Mouse (Mus musculus) kidney, embryonic 15.5 days (tissue): ENCODE measurements around the gene Golga2. TPM values are rescaled to one million over a fixed set of nuclear protein-coding genes. Genes with fewer than 3 reads are reported as not detected.

ENCODE experiments used
- ATAC-seq: fragments of 200-750 bp; cut with Nextera tagmentation; replicated peaks from 2 replicates; pipeline ENCODE4 v1.8.0; 2017; ENCODE audit warnings: moderate TSS enrichment; ENCODE audit not compliant: low FRiP score
- H3K27ac ChIP-seq: fragments of 300-500 bp; sonication (generic); 2 replicates; pipeline ENCODE4 v1.5.1; 2015; ENCODE audit warnings: mild to moderate bottlenecking, inconsistent platforms
- H3K27me3 ChIP-seq: fragments of 300-500 bp; sonication (generic); 2 replicates; pipeline ENCODE4 v1.6.1; 2015; ENCODE audit warnings: inconsistent platforms
- H3K36me3 ChIP-seq: fragments of 300-500 bp; sonication (generic); 2 replicates; pipeline ENCODE4 v1.6.1; 2015; ENCODE audit warnings: inconsistent platforms
- H3K4me1 ChIP-seq: fragments of 300-500 bp; sonication (generic); 2 replicates; pipeline ENCODE4 v1.6.1; 2015; ENCODE audit warnings: inconsistent platforms
- H3K4me2 ChIP-seq: fragments of 300-500 bp; sonication (generic); 2 replicates; pipeline ENCODE4 v1.6.1; 2015; ENCODE audit warnings: moderate library complexity, mild to moderate bottlenecking, inconsistent platforms
- H3K4me3 ChIP-seq: fragments of 300-500 bp; sonication (generic); replicated peaks from 2 replicates; pipeline ENCODE4 v1.5.1; 2015; ENCODE audit warnings: mild to moderate bottlenecking, inconsistent platforms
- H3K9ac ChIP-seq: fragments of 300-500 bp; sonication (generic); 2 replicates; pipeline ENCODE4 v1.6.1; 2015; ENCODE audit warnings: mild to moderate bottlenecking, inconsistent platforms
- H3K9me3 ChIP-seq: fragments of 300-500 bp; sonication (generic); replicated peaks from 2 replicates; pipeline ENCODE4 v1.6.1; 2016; ENCODE audit warnings: inconsistent platforms
- WGBS: fragments of 180-500 bp; shearing (Covaris S2); methylation state at CpG from one replicate; pipeline ENCODE4 v1.1.7; 2015; ENCODE audit warnings: mixed read lengths; 5-methylcytosine and 5-hydroxymethylcytosine counted together
- polyA plus RNA-seq: library from polyadenylated mRNA; unstranded; fragments of >200 nt; fragmentation: Nextera tagmentation; extraction: Ambion mirVana; gene quantifications from 2 replicates; pipeline ENCODE4 v1.2.1, GENCODE M21; 2015

Golga2 gene
- polyA plus RNA-seq, 1 experiment from 2014 or later: 27.3 TPM

DNA sequence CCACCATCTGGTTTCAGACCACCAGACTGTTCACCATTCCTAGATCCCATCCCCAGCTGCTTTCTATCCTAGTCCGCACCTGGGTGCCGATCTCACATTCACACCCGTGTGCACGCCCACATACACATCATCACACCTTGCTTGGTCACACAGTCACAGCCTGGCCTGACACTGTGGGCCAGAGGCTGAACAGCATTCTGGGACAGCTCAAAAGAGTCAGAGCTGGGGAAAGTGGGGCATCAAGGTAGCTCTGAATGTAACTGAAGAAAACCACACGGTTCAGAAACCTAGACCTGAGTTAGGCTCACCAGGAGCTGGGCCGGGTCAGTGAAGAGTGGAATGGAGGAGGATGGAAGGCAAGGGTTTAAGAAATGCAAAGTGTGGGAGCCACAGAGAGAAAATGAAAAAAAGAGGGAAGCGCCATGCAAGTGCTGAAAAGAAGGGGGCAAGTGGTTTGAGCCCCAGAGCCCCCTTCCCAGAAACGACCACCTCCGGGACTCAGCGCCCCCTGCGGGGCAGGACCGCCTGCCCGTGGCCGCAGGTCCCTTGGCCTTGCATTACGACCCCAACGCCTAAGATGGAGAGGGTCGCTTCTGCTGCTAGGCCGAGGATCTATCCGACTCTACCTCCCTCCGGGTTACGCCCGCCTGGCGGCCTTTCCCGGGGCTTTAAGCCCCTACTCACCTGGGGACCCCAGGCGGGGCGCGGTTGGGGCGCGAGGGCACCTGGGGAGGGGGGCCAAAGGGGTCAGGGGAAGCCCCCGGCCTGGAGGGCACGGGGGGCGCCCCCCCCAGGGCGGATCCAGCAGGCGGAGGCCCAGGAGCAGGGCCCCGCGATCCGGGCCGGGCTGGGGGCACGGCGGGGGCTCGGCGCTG lies 24.5 kb downstream of the Golga2 start:
- 7% methylated on average over 39 of the region's 42 CpGs for WGBS
- ATAC-seq: 0 out of 2 replicates have a peak, but pooled peaks have one; percentile 3
- peak overlapping the region; percentile 100 for H3K4me2 ChIP-seq
- no peaks in the 10 kb centered on the region for H3K9me3 ChIP-seq
- H3K27me3 ChIP-seq: no peaks in the 10 kb centered on the region
- peaks cover 46% of the 10 kb centered on the region for H3K4me1 ChIP-seq
- peak overlapping the region; percentile 77 for H3K4me3 ChIP-seq
- H3K36me3 ChIP-seq: peaks cover 25% of the 10 kb centered on the region
- H3K27ac ChIP-seq: no peak overlapping the region
- H3K9ac ChIP-seq: peak overlapping the region; percentile 78

DNA sequence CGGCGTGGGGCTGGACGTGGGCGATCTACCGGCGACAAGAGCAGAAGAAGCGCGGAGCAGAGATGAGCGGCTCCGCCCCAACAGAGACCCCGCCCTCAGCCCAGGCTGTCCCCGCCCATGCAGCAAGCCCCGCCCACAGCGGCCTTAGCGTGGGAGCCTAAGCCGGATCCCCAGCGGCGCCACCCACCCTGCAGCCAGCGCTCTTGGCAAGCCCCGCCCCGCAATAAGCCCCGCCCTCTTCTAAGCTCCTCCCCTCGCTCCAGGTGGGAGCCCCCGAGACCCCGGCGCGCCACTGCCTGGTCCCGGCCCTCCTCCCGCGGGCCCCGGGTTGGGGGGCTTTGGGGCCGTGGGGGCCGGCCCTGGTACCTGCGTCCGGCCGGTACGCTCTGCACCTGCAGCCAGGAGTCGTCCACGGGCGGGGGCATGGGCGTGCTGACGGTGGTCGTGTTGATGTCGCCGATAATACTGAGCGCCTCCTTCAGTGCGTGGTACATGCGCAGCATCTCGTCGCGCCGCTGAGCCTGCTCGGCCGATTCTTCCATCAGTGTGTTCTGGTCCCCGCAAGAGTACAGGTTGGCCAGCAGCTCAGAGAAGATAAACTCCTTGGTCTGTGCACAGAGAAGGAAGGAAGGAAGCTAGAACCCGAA lies 25.3 kb downstream of the Golga2 start:
- Histone ChIP-seq H3K36me3 (peaks cover 17% of the 10 kb centered on the region), H3K27me3 (no peaks in the 10 kb centered on the region), H3K9ac (peak overlapping the region; percentile 78), H3K4me3 (peak overlapping the region; percentile 77), H3K4me2 (peak overlapping the region; percentile 100), H3K4me1 (peaks cover 54% of the 10 kb centered on the region), H3K9me3 (no peaks in the 10 kb centered on the region), H3K27ac (0 out of 2 replicates have a peak overlapping the region, but pooled peaks have one; percentile 29)
- peak; percentile 82 for ATAC-seq
- WGBS: under 1% methylated on average over 43 of the region's 56 CpGs

DNA sequence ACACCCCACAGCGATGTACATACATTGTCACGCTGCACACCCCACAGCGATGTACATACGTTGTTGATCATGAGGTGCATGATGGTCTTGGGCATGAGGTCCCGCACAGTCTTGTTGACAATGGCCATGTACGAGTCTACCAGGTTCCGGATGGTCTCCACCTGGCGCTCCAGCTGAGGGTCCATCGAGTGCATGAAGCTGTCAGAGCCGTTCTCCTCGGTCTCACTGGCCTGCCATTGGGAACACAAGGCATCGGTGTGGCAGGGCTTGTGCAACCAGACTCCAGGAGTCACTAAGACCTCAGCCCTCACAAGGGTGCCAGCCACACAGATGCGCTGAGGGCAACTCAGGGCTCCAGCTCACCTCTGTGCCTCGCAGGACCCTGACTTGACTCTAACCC lies 27.6 kb downstream of the Golga2 start:
- H3K4me3 ChIP-seq: no peak overlapping the region
- ATAC-seq: no peak
- peaks cover 78% of the 10 kb centered on the region for H3K4me1 ChIP-seq
- no peak overlapping the region for H3K4me2 ChIP-seq
- 0 out of 2 replicates have a peak overlapping the region, but pooled peaks have one; percentile 5 for H3K27ac ChIP-seq
- no peaks in the 10 kb centered on the region for H3K27me3 ChIP-seq
- no peaks in the 10 kb centered on the region for H3K9me3 ChIP-seq
- H3K36me3 ChIP-seq: no peaks in the 10 kb centered on the region
- H3K9ac ChIP-seq: no peak overlapping the region
- WGBS: 94% methylated on average over 14 of the region's 14 CpGs

DNA sequence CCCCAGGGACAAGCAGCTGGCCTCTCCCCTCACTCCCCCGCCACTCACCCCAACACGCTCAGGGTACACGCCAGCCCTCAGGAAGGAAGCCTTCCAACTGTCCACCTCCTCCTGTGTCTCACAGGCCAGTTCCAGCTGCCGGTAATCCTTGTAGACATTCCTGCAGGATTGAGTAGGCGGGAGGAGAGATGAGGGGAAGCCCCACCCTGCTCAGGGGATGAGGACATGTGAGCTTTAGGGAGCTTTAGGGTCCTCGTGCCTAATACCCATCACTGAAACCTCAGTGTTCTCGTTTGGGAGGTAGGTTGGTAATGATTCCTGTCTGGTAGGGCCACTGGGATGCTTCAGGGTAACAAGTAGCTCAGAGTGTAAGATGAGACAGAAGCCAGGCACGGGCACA lies 28.6 kb downstream of the Golga2 start:
- H3K36me3 ChIP-seq: no peaks in the 10 kb centered on the region
- H3K4me2 ChIP-seq: peak overlapping the region; percentile 28; the same call in 1 of the 2 replicates
- H3K4me1 ChIP-seq: peaks cover 80% of the 10 kb centered on the region
- no peaks in the 10 kb centered on the region for H3K27me3 ChIP-seq
- H3K9ac ChIP-seq: no peak overlapping the region
- ATAC-seq: no peak
- peak overlapping the region; percentile 93 for H3K27ac ChIP-seq
- 10% methylated on average over 8 of the region's 8 CpGs for WGBS
- no peaks in the 10 kb centered on the region for H3K9me3 ChIP-seq
- H3K4me3 ChIP-seq: no peak overlapping the region

DNA sequence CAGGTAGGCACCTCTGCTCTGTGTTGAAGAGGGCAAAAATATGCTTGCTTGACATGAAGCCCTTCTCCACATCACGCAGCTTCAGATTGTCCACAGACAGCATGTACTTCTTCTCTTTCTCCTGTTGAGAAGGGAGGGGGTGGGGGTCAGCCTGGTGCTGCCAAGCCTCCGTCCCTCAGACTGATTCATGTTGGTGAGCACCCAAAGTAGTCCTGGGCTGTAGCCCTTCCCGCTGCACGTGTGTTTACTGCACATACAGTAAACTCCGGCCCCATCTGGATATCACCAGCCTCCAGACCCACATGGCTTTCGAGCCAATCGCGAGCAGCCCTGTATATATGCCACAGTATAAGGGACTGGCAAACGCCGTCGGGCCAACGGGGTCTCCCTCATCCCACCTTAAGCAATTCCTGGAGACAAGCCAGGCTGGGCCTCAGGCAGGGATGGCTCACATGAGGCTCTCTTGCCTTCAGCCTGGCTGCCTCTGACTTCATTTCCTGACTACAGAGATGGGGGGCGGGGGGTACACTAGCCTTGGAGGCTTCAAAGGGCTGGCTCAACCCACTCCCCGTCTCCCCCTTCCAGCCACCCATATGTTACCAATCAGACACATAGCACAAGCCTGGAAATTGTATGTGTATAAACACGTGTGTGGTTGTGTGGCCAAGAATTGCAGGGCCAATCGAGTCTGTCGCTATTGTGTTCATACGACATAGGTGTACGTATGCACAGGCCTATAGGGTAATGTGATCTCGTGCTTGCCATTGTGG lies 29.9 kb downstream of the Golga2 start:
- peak overlapping the region; percentile 93 for H3K27ac ChIP-seq
- no peak overlapping the region for H3K9ac ChIP-seq
- WGBS: 48% methylated on average over 20 of the region's 20 CpGs
- no peak for ATAC-seq
- H3K9me3 ChIP-seq: no peaks in the 10 kb centered on the region
- peak overlapping the region; percentile 58 for H3K4me2 ChIP-seq
- H3K27me3 ChIP-seq: no peaks in the 10 kb centered on the region
- no peak overlapping the region for H3K4me3 ChIP-seq
- H3K4me1 ChIP-seq: peaks cover 67% of the 10 kb centered on the region
- no peaks in the 10 kb centered on the region for H3K36me3 ChIP-seq

DNA sequence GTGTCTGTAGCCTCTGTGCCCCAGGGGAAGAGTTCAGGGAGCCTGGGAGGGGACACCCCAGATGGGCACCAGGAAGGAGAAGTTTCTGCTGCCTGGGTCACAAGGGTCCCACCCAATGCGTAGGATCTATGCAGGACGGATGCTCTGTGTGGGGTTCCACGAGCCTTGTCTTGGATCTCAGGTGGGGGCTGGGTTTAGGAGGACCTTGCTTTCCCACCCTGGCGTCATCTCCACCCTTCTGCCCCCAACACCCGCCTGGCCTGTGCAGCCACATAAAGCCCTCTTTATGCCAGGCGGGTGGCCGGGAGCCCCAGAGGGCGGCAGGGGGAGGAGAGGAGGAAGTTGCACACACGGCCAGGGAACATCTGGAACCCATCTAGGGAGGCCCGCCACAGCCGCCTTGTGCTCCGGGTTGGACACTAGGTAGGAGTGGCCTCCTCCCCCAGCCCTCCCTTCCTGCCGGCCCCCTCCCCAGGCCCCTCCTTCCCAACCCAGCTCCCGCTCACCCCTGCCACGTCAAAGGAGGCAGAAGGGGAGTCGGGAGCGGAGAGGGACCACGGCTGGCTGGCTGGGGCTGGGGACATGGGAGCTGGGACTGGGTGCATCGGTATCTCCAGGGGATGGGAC lies 30.7 kb downstream of the Golga2 start:
- H3K9ac ChIP-seq: peak overlapping the region; percentile 36
- H3K27me3 ChIP-seq: no peaks in the 10 kb centered on the region
- 3% methylated on average over 18 of the region's 19 CpGs for WGBS

DNA sequence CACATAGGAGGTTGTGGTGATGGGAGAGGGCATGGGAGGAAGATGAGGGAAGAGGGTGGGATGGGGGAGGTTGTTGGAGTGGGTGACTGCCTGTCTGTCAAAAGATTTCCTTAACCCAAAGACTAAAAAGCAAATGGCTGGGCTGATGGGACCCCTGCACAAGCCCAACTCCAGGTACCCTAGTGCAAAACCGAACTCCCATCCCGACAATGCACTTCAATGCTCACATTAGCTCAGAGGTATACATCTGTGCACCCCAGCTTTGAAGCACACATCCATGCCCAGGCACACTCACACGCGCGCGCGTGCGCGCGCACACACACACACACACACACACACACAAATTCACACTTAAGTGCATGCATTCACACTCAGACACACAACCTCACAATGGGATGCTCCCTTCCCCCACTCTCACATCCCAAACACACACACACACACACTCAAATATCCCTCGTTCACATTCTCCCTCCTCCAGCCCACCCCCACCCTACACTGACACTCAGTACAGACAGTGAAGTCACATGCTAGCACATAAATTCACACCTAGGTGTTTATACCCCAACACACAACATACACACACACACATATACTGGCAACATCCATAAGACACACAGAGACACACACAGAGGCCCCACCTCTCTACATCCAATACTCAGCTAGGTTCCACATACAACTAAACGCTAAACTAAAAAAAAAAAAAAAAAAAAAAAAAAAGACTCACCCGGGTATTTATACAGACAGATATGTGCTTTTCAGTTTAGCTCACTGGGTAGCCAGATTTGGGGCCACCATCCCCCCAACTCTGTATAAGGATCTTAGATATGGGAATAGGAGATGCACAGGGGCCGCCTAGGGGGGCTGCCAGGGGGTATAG lies 31.8 kb downstream of the Golga2 start:
- ATAC-seq: no peak
- 58% methylated on average over 14 of the region's 14 CpGs for WGBS
- Histone ChIP-seq H3K4me1 (peaks cover 60% of the 10 kb centered on the region), H3K27ac (peak overlapping the region; percentile 93), H3K4me2 (peak overlapping the region; percentile 58), H3K4me3 (peak overlapping the region; percentile 42), H3K36me3 (no peaks in the 10 kb centered on the region), H3K9me3 (no peaks in the 10 kb centered on the region), H3K27me3 (no peaks in the 10 kb centered on the region), H3K9ac (peak overlapping the region; percentile 36)

More for the DNA sequence above, 30.7 kb downstream of the Golga2 start:
- H3K36me3 ChIP-seq: no peaks in the 10 kb centered on the region
- no peaks in the 10 kb centered on the region for H3K9me3 ChIP-seq
- peak overlapping the region; percentile 58 for H3K4me2 ChIP-seq
- peak; percentile 89 for ATAC-seq
- peaks cover 60% of the 10 kb centered on the region for H3K4me1 ChIP-seq
- H3K4me3 ChIP-seq: peak overlapping the region; percentile 42
- peak overlapping the region; percentile 93 for H3K27ac ChIP-seq

DNA sequence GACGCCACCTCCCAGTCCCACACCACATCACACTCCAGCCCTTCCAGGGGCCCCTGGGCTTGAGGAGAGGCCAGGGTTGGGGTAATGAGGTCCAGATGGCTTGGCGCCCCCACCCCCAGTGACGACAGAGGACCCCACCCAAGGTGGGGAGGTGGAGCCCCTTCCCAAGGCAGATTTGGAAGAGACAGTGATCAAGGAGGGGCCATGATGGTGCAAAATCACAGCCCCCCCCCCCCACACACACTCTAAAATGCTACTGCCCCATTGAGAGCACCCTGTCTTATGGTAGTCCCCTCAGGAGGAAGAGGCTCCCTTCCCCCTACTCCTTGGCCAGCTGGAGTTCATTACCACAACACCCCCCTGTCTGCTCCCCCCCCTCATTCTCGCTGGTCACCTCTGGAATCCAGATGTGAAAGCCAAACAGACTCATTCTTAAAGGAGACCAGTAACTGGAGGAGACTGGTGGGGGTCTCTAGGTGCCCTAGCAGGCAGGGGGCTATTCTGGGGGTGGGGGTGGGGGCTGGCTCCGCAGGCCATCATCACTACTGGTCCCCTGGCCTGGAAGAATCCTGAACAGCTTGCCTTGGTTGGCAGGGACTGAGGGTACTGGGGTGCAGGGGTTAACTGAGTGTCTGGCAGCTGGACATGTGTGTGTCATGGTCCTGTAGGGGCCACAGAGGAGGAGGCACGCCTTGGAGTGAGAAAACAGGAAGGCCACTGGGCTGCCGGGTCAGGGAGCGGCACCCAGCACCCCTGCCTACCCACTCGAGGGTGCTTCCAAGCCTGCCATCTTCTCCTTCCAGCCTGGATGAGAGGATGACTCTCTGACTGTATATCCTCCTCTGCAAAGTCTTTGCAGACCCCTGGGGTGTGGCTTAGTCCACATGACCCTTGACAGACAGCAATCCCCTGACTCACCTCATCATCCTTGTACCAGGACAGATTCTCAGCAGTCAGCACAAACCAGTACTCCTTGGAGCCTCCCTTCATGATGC lies 32.7 kb downstream of the Golga2 start:
- Histone ChIP-seq H3K4me1 (peaks cover 57% of the 10 kb centered on the region), H3K9me3 (no peaks in the 10 kb centered on the region), H3K9ac (no peak overlapping the region), H3K4me3 (no peak overlapping the region), H3K36me3 (no peaks in the 10 kb centered on the region), H3K27me3 (no peaks in the 10 kb centered on the region), H3K27ac (peak overlapping the region; percentile 93), H3K4me2 (peak overlapping the region; percentile 58)
- ATAC-seq: no peak
- WGBS: 21% methylated on average over 9 of the region's 9 CpGs

DNA sequence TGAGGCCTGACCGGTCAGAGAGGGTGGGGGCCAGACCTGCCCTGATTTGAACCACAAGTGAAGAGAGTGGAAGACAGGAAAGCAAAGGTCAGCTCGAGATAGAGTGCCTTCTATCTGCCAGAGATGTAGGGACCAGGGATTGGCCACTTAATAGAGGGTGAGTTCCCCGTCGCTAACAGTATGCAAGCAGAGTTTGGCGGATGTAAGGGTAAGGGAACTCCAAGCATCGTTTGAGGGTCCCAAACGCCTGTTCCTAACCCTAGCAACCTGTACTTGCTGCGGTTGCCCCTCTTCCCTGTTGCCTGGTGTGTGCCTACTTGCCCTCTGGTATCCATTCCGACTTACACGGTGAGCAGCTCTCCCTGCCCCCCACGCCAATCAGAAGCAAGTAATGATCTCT lies 33.5 kb downstream of the Golga2 start:
- Histone ChIP-seq H3K4me3 (no peak overlapping the region), H3K4me1 (peaks cover 56% of the 10 kb centered on the region), H3K36me3 (no peaks in the 10 kb centered on the region), H3K9ac (no peak overlapping the region), H3K9me3 (no peaks in the 10 kb centered on the region), H3K4me2 (no peak overlapping the region), H3K27ac (peak overlapping the region; percentile 93), H3K27me3 (no peaks in the 10 kb centered on the region)
- 69% methylated on average over 11 of the region's 11 CpGs for WGBS
- no peak for ATAC-seq
